Mouse (Mus musculus) MEL (cell line): ENCODE measurements around the gene Mcoln1.

Experiments
- CHD1 ChIP-seq: IDR thresholded peaks from 2 replicates; pipeline ENCODE4 v1.6.1; 2012; ENCODE audit warnings: low read depth, mild to moderate bottlenecking, inconsistent platforms, low read length, improper control_type of control experiment
- CTCF ChIP-seq, 3 experiments: IDR thresholded peaks in 2 of 3; conservative IDR thresholded peaks in 1 of 3; 2 replicates each; pipeline ENCODE4 v1.5.1; 2011 to 2012; ENCODE audit warnings: low read length in 3 of 3, low read depth in 2 of 3, mild to moderate bottlenecking in 2 of 3, improper control_type of control experiment in 1 of 3, inconsistent platforms in 1 of 3, mixed read lengths in 1 of 3, moderate library complexity in 1 of 3; ENCODE audit not compliant: control insufficient read depth in 1 of 3, insufficient read depth in 1 of 3, poor library complexity in 1 of 3, severe bottlenecking in 1 of 3
- EP300 ChIP-seq, 2 experiments: IDR thresholded peaks; 2 replicates each; pipeline ENCODE4 v1.6.1; 2011; ENCODE audit warnings: improper control_type of control experiment in 2 of 2, low read length in 2 of 2, low read depth in 1 of 2, mild to moderate bottlenecking in 1 of 2
- KAT2A ChIP-seq: conservative IDR thresholded peaks from 2 replicates; pipeline ENCODE4 v1.6.1; 2012; ENCODE audit warnings: low read depth, low read length, improper control_type of control experiment, inconsistent platforms
- MAFK ChIP-seq: IDR thresholded peaks from 2 replicates; pipeline ENCODE4 v1.6.1; 2011; ENCODE audit warnings: low read depth, mild to moderate bottlenecking, low read length, improper control_type of control experiment, borderline replicate concordance
- POLR2A ChIP-seq, 2 experiments: IDR thresholded peaks; 2 replicates each; pipeline ENCODE4 v1.6.1; 2011 to 2012; ENCODE audit warnings: low read length in 2 of 2, mild to moderate bottlenecking in 2 of 2, control low read depth in 1 of 2, improper control_type of control experiment in 1 of 2, low read depth in 1 of 2, moderate library complexity in 1 of 2; ENCODE audit not compliant: control insufficient read depth in 1 of 2, insufficient read depth in 1 of 2, poor library complexity in 1 of 2
- POLR2AphosphoS2 ChIP-seq: IDR thresholded peaks from 2 replicates; pipeline ENCODE4 v1.6.1; 2011; ENCODE audit warnings: low read length, improper control_type of control experiment
- RCOR1 ChIP-seq: IDR thresholded peaks from 2 replicates; pipeline ENCODE4 v1.6.1; 2012; ENCODE audit warnings: low read depth, mild to moderate bottlenecking, inconsistent platforms, low read length, improper control_type of control experiment
- SIN3A ChIP-seq: IDR thresholded peaks from 2 replicates; pipeline ENCODE4 v1.6.1; 2012; ENCODE audit warnings: low read length, improper control_type of control experiment, inconsistent platforms
- ZKSCAN1 ChIP-seq: IDR thresholded peaks from 2 replicates; pipeline ENCODE4 v1.6.1; 2012; ENCODE audit warnings: low read depth, mild to moderate bottlenecking, inconsistent platforms, low read length, improper control_type of control experiment, moderate library complexity

- TF ChIP-seq EP300 (IDR thresholded peaks at IDR 0.05; ENCODE audit: low read depth in 1 of 2, low read length in 2 of 2) (no peak), POLR2A (IDR thresholded peaks at IDR 0.05; ENCODE audit: control insufficient read depth in 1 of 2, insufficient read depth in 1 of 2, low read depth in 1 of 2, low read length in 2 of 2, poor library complexity in 1 of 2) (no peak), MAFK (no peak), CHD1 (no peak), RCOR1 (no peak), POLR2AphosphoS2 (no peak), SIN3A (no peak), KAT2A (no peak), ZKSCAN1 (no peak), CTCF (IDR thresholded peaks at IDR 0.05 in 2 of 3, conservative IDR thresholded peaks at IDR 0.05 in 1 of 3; ENCODE audit: control insufficient read depth in 1 of 3, insufficient read depth in 1 of 3, low read depth in 2 of 3, low read length in 3 of 3, poor library complexity in 1 of 3, severe bottlenecking in 1 of 3) (no peak)
Observed at GRCm38 (mm10) chr8:3483546-3483945, 16.7 kb upstream of the Mcoln1 start.
